Mouse (Mus musculus) adrenal gland, adult (tissue): Measurements from ENCODE around the gene Rpl6.
A peak's percentile ranks its signal among the peaks of the same experiment; 100 is the strongest.
"Not testable (repeated sequence)": the region's sequence is repeated elsewhere in the genome, so short reads cannot be mapped to it uniquely, and the experiment has no call there.

Source experiments
- DNase-seq, 2 experiments: peaks; one replicate each; pipeline ENCODE4 v3.0.0; 2022 to 2023; ENCODE audit warnings: low spot score in 1 of 2; ENCODE audit not compliant: inconsistent age in 2 of 2

The Rpl6 gene

GRCm38 (mm10) chr5:121194173-121194572 lies 10.1 kb upstream of the Rpl6 start:
- DNase-seq, result peak in 1 of 2 experiments; percentile 30

DNA sequence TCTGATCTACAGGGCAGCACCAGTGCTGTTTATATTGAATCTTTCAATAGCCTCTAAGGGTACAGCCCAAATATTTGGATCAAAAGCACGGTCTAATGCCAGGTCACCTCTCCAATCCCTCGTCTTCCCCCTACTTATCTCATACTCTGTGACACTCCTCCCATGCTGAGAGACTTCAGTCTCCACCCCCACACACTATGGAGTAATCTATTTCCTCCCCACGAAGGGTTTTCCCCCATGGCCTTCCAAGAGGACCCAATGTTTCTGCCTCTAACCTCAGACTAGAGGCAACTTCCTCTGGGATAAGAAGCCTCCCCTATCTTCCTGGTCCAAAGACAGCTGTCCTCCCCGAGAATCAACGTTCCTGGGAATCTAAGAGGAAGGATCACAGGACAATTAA lies 7.5 kb upstream of the Rpl6 start:
- DNase-seq, result no peak

- DNase-seq, result peak in 1 of 2 experiments; percentile 70
Observed at GRCm38 (mm10) chr5:121197337-121197736, 6.9 kb upstream of the Rpl6 start.

GRCm38 (mm10) chr5:121198376-121198775 lies 5.9 kb upstream of the Rpl6 start:
- DNase-seq, result no peak

DNA sequence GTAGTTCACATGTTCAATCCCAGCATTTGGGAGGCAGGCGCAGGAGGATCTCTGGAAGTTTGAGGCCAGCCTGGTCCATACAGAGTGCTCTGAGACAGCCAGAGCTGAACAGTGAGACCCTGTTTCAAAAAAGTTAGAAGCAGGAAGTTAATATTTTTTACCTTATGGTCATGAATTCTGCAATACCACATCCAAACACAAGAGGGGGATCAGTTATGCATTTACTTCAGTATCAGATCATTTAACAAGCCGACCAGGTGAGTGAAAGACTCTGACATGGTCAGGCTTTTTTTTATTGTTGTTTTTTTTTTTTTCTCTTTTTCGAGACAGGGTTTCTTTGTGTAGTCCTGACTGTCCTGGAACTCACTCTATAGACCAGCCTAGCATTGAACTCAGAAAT lies 2.5 kb upstream of the Rpl6 start:
- DNase-seq, result peak in 1 of 2 experiments; percentile 81

- peak in 1 of 2 experiments; percentile 33 for DNase-seq
Observed at GRCm38 (mm10) chr5:121202467-121202866, 1.8 kb upstream of the Rpl6 start.

DNA sequence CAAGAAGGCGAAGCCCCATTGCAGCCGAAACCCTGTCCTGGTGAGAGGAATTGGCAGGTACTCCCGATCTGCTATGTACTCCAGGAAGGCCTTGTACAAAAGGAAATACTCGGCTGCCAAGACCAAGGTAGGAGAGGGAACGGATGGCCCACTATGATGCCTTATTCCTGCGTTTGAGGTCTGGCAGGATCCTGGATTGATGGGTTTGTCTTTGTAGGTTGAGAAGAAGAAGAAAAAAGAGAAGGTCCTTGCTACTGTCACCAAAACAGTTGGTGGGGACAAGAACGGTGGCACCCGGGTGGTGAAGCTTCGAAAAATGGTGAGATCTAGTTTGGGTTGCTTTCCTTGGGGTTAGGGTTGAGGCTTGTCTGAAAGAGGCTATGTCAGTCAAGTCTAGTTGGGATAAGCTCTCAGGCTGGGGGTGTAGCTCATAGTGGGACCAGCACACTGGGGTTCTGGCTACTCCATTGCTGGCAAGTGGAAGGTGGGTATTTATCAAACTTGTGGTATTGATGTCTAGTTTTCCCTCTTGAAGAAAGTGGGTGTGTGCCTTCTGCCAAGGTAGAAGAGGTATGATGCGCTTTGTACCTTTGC lies 1.4 kb downstream of the Rpl6 start:
- peak in 1 of 2 experiments; percentile 60 for DNase-seq

DNA sequence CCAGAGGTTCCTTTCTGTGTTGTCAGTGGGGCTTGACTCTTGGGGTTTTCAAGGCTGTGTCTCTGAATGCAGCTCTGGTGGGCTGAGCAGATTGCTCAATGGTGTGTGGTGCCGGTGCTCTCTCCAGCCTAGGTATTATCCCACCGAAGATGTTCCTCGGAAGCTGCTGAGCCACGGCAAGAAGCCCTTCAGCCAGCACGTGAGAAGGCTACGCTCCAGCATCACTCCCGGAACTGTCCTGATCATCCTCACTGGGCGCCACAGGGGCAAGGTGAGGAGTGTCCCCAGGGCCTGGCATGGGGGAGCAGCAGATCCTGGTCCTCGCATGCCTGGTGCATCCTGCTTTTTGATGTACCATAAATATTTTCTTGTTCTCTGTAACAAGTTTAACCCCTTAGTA lies 2.3 kb downstream of the Rpl6 start:
- peak in 1 of 2 experiments; percentile 61 for DNase-seq

- DNase-seq, result peak in 1 of 2 experiments; percentile 70
Observed at GRCm38 (mm10) chr5:121206984-121207383, 2.7 kb downstream of the Rpl6 start.

- DNase-seq, result no peak
Observed at GRCm38 (mm10) chr5:121209755-121210600, 5.7 kb downstream of the Rpl6 start.

- DNase-seq, result no peak
Observed at GRCm38 (mm10) chr5:121210601-121210924, 6.3 kb downstream of the Rpl6 start.

DNA sequence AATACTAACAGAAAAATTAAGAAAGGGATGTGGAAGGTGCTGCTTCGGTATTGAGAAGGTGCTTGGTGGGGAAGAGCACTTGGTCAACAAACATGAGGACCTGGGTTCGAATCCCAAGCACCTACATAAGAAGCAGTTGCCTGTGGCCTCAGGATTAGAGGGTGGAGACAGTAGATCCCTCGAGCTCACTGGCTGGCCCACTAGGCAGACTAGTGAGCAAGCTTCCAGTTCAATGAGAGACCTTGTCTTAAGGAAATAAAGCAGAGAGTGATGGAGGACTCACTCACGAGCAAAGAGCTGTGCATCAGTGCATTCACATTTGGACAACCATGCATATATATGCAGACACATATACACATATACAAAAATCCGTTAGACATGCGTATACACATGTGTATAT lies 7.8 kb downstream of the Rpl6 start:
- no peak for DNase-seq

DNA sequence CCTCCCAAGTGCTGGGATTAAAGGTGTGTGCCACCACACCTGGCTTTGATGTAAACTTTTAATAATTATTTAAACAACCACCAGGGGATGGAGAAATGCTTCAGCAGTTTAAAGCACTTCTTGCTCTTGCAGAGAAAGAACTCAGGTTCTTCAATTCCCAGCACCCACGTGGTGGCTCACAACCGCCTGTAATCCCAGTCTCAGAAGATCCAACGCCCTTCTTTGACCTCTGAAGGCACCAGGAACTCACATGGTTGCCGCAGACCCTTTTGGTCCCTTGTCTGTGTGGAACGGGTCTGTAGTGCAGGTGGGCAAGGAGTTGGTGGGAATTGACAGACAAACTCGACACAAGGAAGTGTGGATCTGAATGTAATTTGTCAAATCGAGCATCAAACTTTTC lies 10.4 kb downstream of the Rpl6 start:
- DNase-seq, result no peak

- peak; percentile 59 to 89 for DNase-seq
Observed at GRCm38 (mm10) chr5:121215380-121216125, 11.3 kb downstream of the Rpl6 start.

- peak in 1 of 2 experiments; percentile 84 for DNase-seq
Observed at GRCm38 (mm10) chr5:121216126-121216446, 11.8 kb downstream of the Rpl6 start.

DNA sequence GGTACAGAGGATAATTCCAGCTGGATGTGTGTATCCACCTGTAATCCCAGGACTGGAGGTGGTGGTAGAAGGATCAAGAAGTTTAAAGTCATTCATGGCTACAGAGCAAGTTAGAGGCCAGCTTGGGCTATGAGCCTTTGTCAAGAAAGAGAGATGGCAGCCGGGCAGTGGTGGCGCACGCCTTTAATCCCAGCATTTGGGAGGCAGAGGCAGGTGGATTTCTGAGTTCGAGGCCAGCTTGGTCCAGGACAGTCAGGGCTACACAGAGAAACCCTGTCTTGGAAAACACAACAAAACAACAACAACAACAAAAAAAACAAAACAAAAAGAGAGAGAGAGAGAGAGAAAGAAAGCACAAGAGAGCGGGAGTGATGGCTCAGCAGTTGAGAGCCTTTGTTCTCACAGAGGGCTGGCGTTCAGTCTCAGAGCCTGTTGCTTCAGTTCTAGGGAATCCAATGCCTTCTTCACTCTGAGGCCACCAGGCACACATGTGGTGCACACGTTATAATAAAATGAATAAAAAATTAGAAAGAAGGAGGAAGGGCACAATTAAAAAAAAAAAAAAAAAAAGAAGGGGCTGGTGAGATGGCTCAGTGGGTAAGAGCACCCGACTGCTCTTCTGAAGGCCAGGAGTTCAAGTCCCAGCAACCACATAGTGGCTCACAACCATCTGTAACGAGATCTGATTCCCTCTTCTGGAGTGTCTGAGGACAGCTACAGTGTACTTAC lies 12.5 kb downstream of the Rpl6 start:
- not testable (repeated sequence) for DNase-seq

- DNase-seq, result no peak
Observed at GRCm38 (mm10) chr5:121217313-121217634, 13.0 kb downstream of the Rpl6 start.

DNA sequence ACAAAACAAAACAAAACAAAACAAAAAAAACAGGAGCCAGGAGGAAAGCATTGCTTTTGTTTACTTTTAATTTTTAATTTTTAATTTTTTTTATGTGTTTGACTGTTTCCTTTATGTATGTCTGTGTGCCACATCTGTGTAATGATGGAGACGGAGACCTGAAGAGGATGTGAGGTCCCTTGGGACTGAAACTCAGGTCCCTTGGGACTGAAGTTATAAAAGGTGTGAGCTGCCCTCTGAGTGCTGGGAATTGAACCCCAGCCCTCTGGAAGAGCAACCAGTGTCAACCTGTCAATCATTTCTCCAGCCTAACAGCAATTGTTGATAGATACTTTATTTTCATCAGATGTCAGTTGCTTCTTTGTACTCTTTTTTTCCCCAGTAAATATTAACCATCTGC lies 14.9 kb downstream of the Rpl6 start:
- DNase-seq, result no peak

- peak; percentile 96 to 99 for DNase-seq
Observed at GRCm38 (mm10) chr5:121219980-121220731, 15.9 kb downstream of the Rpl6 start, which contains the start of gene Hectd4. TSS of gene Hectd4 (plus strand) at chr5:121220219.

GRCm38 (mm10) chr5:121220732-121221301 lies 16.5 kb downstream of the Rpl6 start:
- DNase-seq, result peak in 1 of 2 experiments; percentile 67
